Mouse (Mus musculus) testis, adult 2 months (tissue): ENCODE results near the gene 9330159F19Rik. TPM values are rescaled to one million over a fixed set of nuclear protein-coding genes. Genes with fewer than 3 reads are reported as not detected.

Experiments used
- H3K27ac ChIP-seq: fragments of 200-500 bp; 2 replicates; pipeline ENCODE4 v1.5.1; 2012; ENCODE audit warnings: low read depth, low read length; ENCODE audit not compliant: control insufficient read depth, insufficient read depth
- H3K27me3 ChIP-seq: fragments of 200-500 bp; 2 replicates; pipeline ENCODE4 v1.6.1; 2012; ENCODE audit warnings: mild to moderate bottlenecking, low read length, moderate library complexity; ENCODE audit not compliant: control insufficient read depth, insufficient read depth
- H3K36me3 ChIP-seq: fragments of 200-500 bp; 2 replicates; pipeline ENCODE4 v1.6.1; 2012; ENCODE audit warnings: mild to moderate bottlenecking, low read length; ENCODE audit not compliant: control insufficient read depth, insufficient read depth
- H3K4me1 ChIP-seq: fragments of 200-500 bp; 2 replicates; pipeline ENCODE4 v1.6.1; 2012; ENCODE audit warnings: low read length; ENCODE audit not compliant: control insufficient read depth, insufficient read depth
- H3K4me3 ChIP-seq: fragments of 200-500 bp; 2 replicates; pipeline ENCODE4 v1.5.1; 2012; ENCODE audit warnings: low read depth, mild to moderate bottlenecking, low read length, moderate library complexity, mixed read lengths; ENCODE audit not compliant: control insufficient read depth
- CTCF ChIP-seq: fragments of 200-500 bp; IDR thresholded peaks from 2 replicates; pipeline ENCODE4 v1.5.1; 2012; ENCODE audit warnings: low read depth, mild to moderate bottlenecking, inconsistent platforms, low read length, moderate library complexity; ENCODE audit not compliant: control insufficient read depth, insufficient read depth, insufficient replicate concordance
- POLR2A ChIP-seq: fragments of 200-500 bp; IDR thresholded peaks from 2 replicates; pipeline ENCODE4 v1.6.1; 2012; ENCODE audit warnings: low read depth, mild to moderate bottlenecking, inconsistent platforms, low read length, moderate library complexity; ENCODE audit not compliant: control insufficient read depth
- polyA plus RNA-seq: library from polyadenylated mRNA; depleted of rRNA; stranded (reverse); fragments of >200 nt; gene quantifications from 2 replicates; pipeline ENCODE4 v1.2.3, GENCODE M21; 2012; rRNA removed

9330159F19Rik gene
- 0.09 and 0.17 TPM in 2 replicates for polyA plus RNA-seq

- H3K27ac ChIP-seq, result peak within 1 kb of the TSS; percentile 27; the same call in 1 of the 2 replicates
- H3K27me3 ChIP-seq, result no peaks in the 10 kb centered on the region
- TF ChIP-seq POLR2A (no peak), CTCF (no peak)
- no peaks in the 10 kb centered on the region for H3K4me1 ChIP-seq
- H3K36me3 ChIP-seq, result no peaks in the 10 kb centered on the region
- peak within 1 kb of the TSS; percentile 6; the same call in 1 of the 2 replicates for H3K4me3 ChIP-seq
These were observed at the start of gene 9330159F19Rik for GRCm38 (mm10) chr10:29211453-29211852. Gene 9330159F19Rik (plus strand): TSS chr10:29211606.

DNA sequence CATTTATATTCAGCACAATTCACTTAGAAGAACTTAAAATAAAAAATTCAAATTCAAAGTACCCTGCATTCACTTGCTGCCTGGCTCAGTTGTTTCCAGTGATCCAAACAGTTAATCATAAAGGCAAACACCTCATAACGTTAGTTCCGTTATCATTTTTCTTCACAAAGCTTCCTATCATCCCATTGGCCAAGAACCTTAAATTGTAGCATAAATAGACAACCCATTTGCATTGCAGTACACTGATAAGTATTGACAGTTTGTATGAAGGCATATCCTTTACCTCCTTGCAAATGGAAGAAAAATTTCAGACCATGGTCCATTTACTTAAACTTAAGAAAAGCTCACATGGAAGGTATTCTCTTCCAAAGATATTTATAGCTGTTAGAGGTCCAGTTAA, 49.7 kb upstream of the 9330159F19Rik start:
- H3K27me3 ChIP-seq, result no peaks in the 10 kb centered on the region
- no peaks in the 10 kb centered on the region for H3K4me1 ChIP-seq
- H3K4me3 ChIP-seq, result no peak overlapping the region
- TF ChIP-seq POLR2A (no peak), CTCF (no peak)
- no peak overlapping the region for H3K27ac ChIP-seq
- H3K36me3 ChIP-seq, result no peaks in the 10 kb centered on the region

DNA sequence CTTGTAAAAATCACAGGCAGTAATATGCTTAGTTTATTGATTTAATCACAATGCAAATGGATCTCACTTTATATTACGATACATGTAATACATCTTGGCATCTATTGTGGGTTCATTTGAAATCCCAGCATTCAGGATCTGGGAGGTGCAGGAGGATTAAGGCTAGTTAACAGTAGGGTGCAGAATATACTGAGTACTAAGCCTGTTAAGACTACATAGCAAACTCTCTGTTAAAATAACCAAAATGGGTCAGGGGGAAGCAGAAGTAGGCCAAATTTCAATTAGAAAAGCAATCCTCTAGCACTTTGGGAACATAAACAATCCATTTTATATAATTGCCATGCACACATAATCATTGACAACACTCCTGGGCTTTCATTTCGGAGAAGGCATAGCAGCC, 37.6 kb upstream of the 9330159F19Rik start:
- no peak overlapping the region for H3K27ac ChIP-seq
- H3K27me3 ChIP-seq, result no peaks in the 10 kb centered on the region
- no peaks in the 10 kb centered on the region for H3K4me1 ChIP-seq
- no peak overlapping the region for H3K4me3 ChIP-seq
- TF ChIP-seq POLR2A, result no peak
- no peak for TF ChIP-seq CTCF
- H3K36me3 ChIP-seq, result no peaks in the 10 kb centered on the region

DNA sequence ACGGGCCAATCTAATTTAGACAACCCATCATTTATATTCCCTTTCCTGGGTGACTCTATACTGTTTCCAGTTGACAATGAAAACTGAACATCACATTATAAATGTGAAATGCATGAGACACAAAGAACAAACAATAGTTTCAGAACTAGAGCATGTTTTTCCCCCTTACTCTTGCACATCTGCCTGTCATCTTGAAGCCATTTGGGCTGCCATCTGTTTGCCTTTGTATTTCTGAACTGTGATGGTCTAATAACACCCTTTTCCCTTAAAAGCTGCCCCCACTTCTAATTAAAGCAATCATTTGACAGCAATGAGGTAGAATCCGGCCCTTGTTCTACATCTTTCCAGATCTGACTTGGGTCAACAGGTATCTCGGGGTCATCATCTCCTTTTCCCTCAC, 35.8 kb upstream of the 9330159F19Rik start:
- H3K4me3 ChIP-seq, result no peak overlapping the region
- no peaks in the 10 kb centered on the region for H3K27me3 ChIP-seq
- TF ChIP-seq POLR2A, result no peak
- no peak for TF ChIP-seq CTCF
- no peaks in the 10 kb centered on the region for H3K36me3 ChIP-seq
- H3K27ac ChIP-seq, result no peak overlapping the region
- no peaks in the 10 kb centered on the region for H3K4me1 ChIP-seq

- Histone ChIP-seq H3K4me1 (no peaks in the 10 kb centered on the region), H3K36me3 (no peaks in the 10 kb centered on the region), H3K4me3 (no peak overlapping the region), H3K27me3 (no peaks in the 10 kb centered on the region), H3K27ac (no peak overlapping the region)
- TF ChIP-seq CTCF (no peak), POLR2A (no peak)
These were observed 34.5 kb upstream of the 9330159F19Rik start for GRCm38 (mm10) chr10:29176881-29177280.

- TF ChIP-seq POLR2A (no peak), CTCF (no peak)
- H3K36me3 ChIP-seq, result no peaks in the 10 kb centered on the region
- H3K4me1 ChIP-seq, result no peaks in the 10 kb centered on the region
- no peaks in the 10 kb centered on the region for H3K27me3 ChIP-seq
- H3K4me3 ChIP-seq, result no peak overlapping the region
- H3K27ac ChIP-seq, result no peak overlapping the region
These were observed 33.4 kb upstream of the 9330159F19Rik start for GRCm38 (mm10) chr10:29178003-29178402.

- TF ChIP-seq POLR2A, result no peak
- no peak for TF ChIP-seq CTCF
- Histone ChIP-seq H3K27ac (no peak overlapping the region), H3K27me3 (no peaks in the 10 kb centered on the region), H3K36me3 (no peaks in the 10 kb centered on the region), H3K4me1 (no peaks in the 10 kb centered on the region), H3K4me3 (no peak overlapping the region)
These were observed 31.2 kb upstream of the 9330159F19Rik start for GRCm38 (mm10) chr10:29180210-29180609.

- no peak for TF ChIP-seq CTCF
- TF ChIP-seq POLR2A, result no peak
- H3K36me3 ChIP-seq, result no peaks in the 10 kb centered on the region
- no peaks in the 10 kb centered on the region for H3K4me1 ChIP-seq
- no peaks in the 10 kb centered on the region for H3K27me3 ChIP-seq
- no peak overlapping the region for H3K4me3 ChIP-seq
- H3K27ac ChIP-seq, result no peak overlapping the region
These were observed 30.4 kb upstream of the 9330159F19Rik start for GRCm38 (mm10) chr10:29181046-29181445.
